Mouse (Mus musculus) stomach, postnatal 0 days (tissue): ENCODE measurements around the gene Tefm. TPM values are rescaled to one million over a fixed set of nuclear protein-coding genes. Genes with fewer than 3 reads are reported as not detected.
"Not testable (repeated sequence)": the region's sequence is repeated elsewhere in the genome, so short reads cannot be mapped to it uniquely, and the experiment has no call there.

Experiments used
- ATAC-seq: fragments of 200-750 bp; cut with Nextera tagmentation; 2 replicates; pipeline ENCODE4 v1.8.0; 2017; ENCODE audit not compliant: low FRiP score, low TSS enrichment
- DNase-seq: peaks from one replicate; pipeline ENCODE4 v3.0.0-alpha.2; 2016; ENCODE audit warnings: low spot score
- H3K27ac ChIP-seq: fragments of 300-500 bp; sonication (generic); replicated peaks from 2 replicates; pipeline ENCODE4 v1.5.1; 2014; ENCODE audit warnings: mild to moderate bottlenecking, control low read depth
- H3K27me3 ChIP-seq: fragments of 300-500 bp; sonication (generic); 2 replicates; pipeline ENCODE4 v1.6.1; 2014; ENCODE audit warnings: low read length; ENCODE audit not compliant: control insufficient read depth, insufficient read depth
- H3K36me3 ChIP-seq: fragments of 300-500 bp; sonication (generic); 2 replicates; pipeline ENCODE4 v1.6.1; 2014; ENCODE audit warnings: low read length, mixed read lengths; ENCODE audit not compliant: control insufficient read depth, insufficient read depth
- H3K4me1 ChIP-seq: fragments of 300-500 bp; sonication (generic); replicated peaks from 2 replicates; pipeline ENCODE4 v1.6.1; 2014; ENCODE audit warnings: antibody characterized with exemption; ENCODE audit not compliant: control insufficient read depth, insufficient read depth
- H3K4me2 ChIP-seq: fragments of 300-500 bp; sonication (generic); replicated peaks from 2 replicates; pipeline ENCODE4 v1.6.1; 2014; ENCODE audit warnings: low read depth, mild to moderate bottlenecking, control low read depth, moderate library complexity
- H3K4me3 ChIP-seq: fragments of 300-500 bp; sonication (generic); 2 replicates; pipeline ENCODE4 v1.5.1; 2014; ENCODE audit warnings: low read depth, low read length, control low read depth
- H3K9ac ChIP-seq: fragments of 300-500 bp; sonication (generic); 2 replicates; pipeline ENCODE4 v1.6.1; 2014; ENCODE audit warnings: mild to moderate bottlenecking, low read length, control low read depth, mixed read lengths
- H3K9me3 ChIP-seq: fragments of 300-500 bp; sonication (generic); 2 replicates; pipeline ENCODE4 v1.6.1; 2016; ENCODE audit warnings: low read length; ENCODE audit not compliant: control insufficient read depth
- CTCF ChIP-seq: IDR thresholded peaks from 2 replicates; pipeline ENCODE4 v1.5.1; 2016; ENCODE audit warnings: antibody characterized with exemption, low read depth, mild to moderate bottlenecking, moderate library complexity
- EP300 ChIP-seq: optimal IDR thresholded peaks from 2 replicates; pipeline ENCODE3; 2016; ENCODE audit warnings: antibody characterized with exemption
- WGBS: fragments of 180-500 bp; shearing (Covaris S2); extraction: QIAGEN DNeasy Blood & Tissue Kit; methylation state at CpG from one replicate; pipeline ENCODE4 v1.1.7; 2014; 5-methylcytosine and 5-hydroxymethylcytosine counted together
- polyA plus RNA-seq: library from polyadenylated mRNA; unstranded; fragments of >200 nt; fragmentation: Nextera tagmentation; extraction: Ambion mirVana; gene quantifications from 2 replicates; pipeline ENCODE4 v1.2.1, GENCODE M21; 2015

The Tefm gene
- polyA plus RNA-seq = 18.6 and 20.5 TPM in 2 replicates

DNA sequence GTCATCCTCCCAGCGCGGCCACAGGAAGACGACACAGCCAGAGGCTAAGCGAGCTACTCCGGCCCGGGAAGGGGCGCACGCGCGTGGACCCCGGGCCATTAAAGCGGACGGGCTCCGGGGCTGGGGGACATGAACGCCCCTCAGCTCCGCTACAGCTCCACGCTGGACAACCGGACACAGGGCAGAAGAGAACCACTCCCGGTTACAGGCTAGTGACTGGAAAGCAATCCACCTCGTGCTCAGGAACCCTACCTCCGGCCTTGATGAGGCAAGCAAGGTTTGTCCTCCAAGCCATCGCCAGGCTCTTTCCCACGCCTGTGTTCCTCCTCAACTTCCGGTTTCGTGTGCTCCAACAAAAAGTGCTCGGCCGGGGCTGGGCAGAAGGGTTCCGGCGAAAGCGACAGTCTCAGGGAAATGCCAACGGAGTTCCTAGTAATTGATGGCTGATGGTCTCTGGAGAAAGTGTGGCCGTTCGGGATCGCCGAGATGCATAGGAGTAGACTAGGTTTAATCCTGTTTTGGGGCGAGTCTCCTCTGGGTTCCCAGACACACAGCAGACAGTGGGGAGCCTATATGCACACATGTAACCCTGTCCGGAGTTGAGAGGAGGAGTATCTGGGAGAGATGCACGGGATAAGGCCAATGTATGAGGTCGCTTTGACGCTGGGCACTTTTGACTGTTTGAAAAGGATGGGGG lies at the start of gene Tefm:
TSS of gene Tefm (minus strand) at position 351 of the 697 bp plus-strand sequence.
- DNase-seq = peak; percentile 86
- Histone ChIP-seq H3K4me1 (no peaks in the 10 kb centered on the region), H3K9me3 (no peaks in the 10 kb centered on the region), H3K36me3 (no peaks in the 10 kb centered on the region), H3K4me2 (peak within 1 kb of the TSS; percentile 83), H3K27ac (peak within 1 kb of the TSS; percentile 89), H3K9ac (peak within 1 kb of the TSS; percentile 86), H3K27me3 (no peaks in the 10 kb centered on the region), H3K4me3 (peak within 1 kb of the TSS; percentile 81)
- peak; percentile 89 for ATAC-seq
- TF ChIP-seq EP300 (no peak), CTCF (no peak)
- WGBS = under 1% methylated on average over 40 of the region's 40 CpGs

DNA sequence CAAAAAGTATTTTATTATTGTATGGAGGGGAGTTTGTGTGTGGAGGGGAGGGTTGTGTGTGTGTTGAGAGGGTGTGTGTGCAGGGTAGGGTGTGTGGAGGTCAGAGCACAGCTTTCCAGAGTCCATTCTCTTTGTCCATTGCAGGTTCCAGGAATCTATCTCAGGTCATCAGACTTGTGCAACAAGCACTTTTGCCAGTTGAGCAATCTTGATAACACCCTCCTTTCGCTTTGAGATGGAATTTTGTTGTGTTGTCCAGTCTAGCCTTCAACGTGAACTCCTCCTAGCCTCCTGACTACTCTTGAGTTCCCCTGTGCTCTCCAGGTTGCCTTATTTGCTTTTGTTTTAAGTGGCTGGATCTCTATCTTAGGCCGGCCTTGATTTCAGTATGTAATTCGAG lies 48.3 kb upstream of the Tefm start:
- Histone ChIP-seq H3K27me3 (no peaks in the 10 kb centered on the region), H3K4me2 (no peak overlapping the region), H3K4me1 (no peaks in the 10 kb centered on the region), H3K9me3 (no peaks in the 10 kb centered on the region), H3K4me3 (no peak overlapping the region), H3K36me3 (peaks cover 11% of the 10 kb centered on the region), H3K27ac (no peak overlapping the region), H3K9ac (no peak overlapping the region)
- 48% methylated on average over 4 of the region's 4 CpGs for WGBS
- TF ChIP-seq CTCF (no peak), EP300 (no peak)
- no peak for DNase-seq
- no peak for ATAC-seq

DNA sequence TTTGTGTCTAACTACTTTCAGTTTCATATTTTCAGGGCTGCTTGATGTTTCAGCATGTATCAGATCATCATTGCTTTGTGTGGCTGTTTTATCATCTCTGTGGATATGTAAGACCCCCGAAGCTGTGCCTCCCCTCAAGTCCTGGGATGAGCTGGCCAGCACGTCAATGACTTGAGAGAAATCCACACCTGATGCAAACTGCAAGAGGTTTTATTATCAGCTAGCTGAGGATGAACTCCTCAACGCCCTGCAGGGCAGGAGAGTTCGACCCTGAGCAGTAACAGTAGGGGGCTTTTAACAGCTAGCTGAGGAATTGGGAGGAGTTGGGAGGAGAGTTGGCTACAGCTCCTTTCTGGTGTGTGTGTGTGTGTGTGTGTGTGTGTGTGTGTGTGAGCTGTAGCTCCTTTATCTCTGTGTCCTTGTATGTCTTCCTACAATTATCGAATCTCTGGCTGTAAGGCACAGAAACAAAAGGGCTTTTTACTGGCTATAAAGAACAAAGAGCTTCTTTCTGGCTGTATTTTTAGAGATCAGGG lies 43.5 kb upstream of the Tefm start:
- H3K9me3 ChIP-seq, H3K9ac ChIP-seq, DNase-seq, ATAC-seq, H3K4me1 ChIP-seq, H3K27me3 ChIP-seq, H3K36me3 ChIP-seq, H3K4me2 ChIP-seq, H3K27ac ChIP-seq, H3K4me3 ChIP-seq: not testable (repeated sequence)
- WGBS = 72% methylated on average over 5 of the region's 5 CpGs

DNA sequence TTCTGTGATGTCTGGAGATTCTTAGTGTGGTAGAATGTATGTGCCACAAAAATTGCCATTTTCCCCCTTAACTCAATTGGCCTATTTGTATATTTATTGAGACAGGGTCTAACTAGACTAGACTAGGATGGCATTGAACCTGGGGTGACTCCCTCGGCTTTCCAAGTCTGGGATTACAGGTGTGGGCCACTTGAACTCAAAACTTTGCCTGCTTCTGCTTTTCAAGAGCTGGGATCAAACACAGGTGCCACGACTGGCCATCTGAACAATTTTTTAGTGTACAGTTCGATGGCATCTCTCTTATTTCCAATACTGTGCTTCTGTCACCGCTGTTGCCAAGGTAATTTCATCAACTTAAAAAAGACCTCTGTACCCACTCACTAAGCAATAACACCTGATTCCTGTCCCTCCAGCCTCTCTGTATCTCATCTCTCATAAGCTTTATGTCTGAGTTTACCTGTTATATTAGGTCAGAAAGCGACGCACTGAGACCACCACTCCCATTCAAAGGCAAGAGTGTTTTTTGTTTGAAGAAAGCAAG lies 42.6 kb upstream of the Tefm start:
- Histone ChIP-seq H3K27me3 (no peaks in the 10 kb centered on the region), H3K9me3 (no peaks in the 10 kb centered on the region), H3K4me3 (peak overlapping the region; percentile 87), H3K4me2 (peak overlapping the region; percentile 86), H3K4me1 (no peaks in the 10 kb centered on the region), H3K27ac (peak overlapping the region; percentile 95), H3K9ac (peak overlapping the region; percentile 92), H3K36me3 (peaks cover 4% of the 10 kb centered on the region; the same call in 1 of the 2 replicates)
- TF ChIP-seq CTCF = no peak
- no peak for TF ChIP-seq EP300
- no peak for ATAC-seq
- DNase-seq = no peak
- 79% methylated on average over 6 of the region's 6 CpGs for WGBS

DNA sequence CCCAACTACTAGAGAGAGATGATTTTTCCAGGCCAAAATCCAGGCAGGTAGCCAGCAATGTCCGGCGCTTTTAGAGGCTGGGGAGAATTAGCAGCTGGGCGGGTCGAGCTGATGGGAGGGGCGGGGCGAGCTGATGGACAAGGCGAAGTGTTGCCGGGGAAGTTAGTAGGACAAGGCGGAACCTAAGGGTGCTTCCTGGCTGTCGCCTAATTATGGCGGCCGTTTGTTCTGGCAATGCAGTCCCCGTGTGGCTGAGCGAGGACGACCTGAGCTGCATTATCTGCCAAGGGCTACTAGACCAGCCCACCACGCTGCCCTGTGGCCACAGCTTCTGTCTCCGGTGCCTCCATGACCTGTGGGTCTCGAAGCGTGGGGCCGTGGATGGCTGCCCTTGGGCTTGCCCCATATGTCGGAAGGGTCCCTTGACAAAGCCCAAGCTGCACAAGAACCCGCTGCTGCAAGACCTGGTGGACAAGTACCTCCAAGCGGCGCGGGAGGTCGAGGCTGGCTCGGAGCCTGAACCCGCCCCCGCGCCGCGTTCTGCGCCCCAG lies 41.8 kb upstream of the Tefm start, which contains the start of gene Rnf135:
TSS of gene Rnf135 (plus strand) at position 147 of the 551 bp plus-strand sequence.
- Histone ChIP-seq H3K27ac (peak within 1 kb of the TSS; percentile 95), H3K9ac (peak within 1 kb of the TSS; percentile 92), H3K4me1 (no peaks in the 10 kb centered on the region), H3K4me2 (peak within 1 kb of the TSS; percentile 86), H3K36me3 (no peaks in the 10 kb centered on the region; the same call in 1 of the 2 replicates), H3K9me3 (no peaks in the 10 kb centered on the region), H3K27me3 (no peaks in the 10 kb centered on the region), H3K4me3 (peak within 1 kb of the TSS; percentile 87)
- peak; percentile 97 for ATAC-seq
- peak; percentile 94 for DNase-seq
- no peak for TF ChIP-seq CTCF
- TF ChIP-seq EP300 = no peak
- 2% methylated on average over 32 of the region's 33 CpGs for WGBS
